Mouse (Mus musculus) hindbrain, postnatal 0 days (tissue): ENCODE data around the gene Snca. TPM values are rescaled to one million over a fixed set of nuclear protein-coding genes. Genes with fewer than 3 reads are reported as not detected.

Source experiments
- ATAC-seq: fragments of 200-750 bp; cut with Nextera tagmentation; 2 replicates; pipeline ENCODE4 v1.8.0; 2017; ENCODE audit warnings: mild to moderate bottlenecking, moderate TSS enrichment, moderate library complexity
- DNase-seq: peaks from one replicate; pipeline ENCODE4 v3.0.0-alpha.2; 2015; ENCODE audit warnings: low spot score
- H3K27ac ChIP-seq: fragments of 300-500 bp; sonication (generic); 2 replicates; pipeline ENCODE4 v1.5.1; 2014; ENCODE audit warnings: mild to moderate bottlenecking
- H3K27me3 ChIP-seq: fragments of 300-500 bp; sonication (generic); 2 replicates; pipeline ENCODE4 v1.6.1; 2014; ENCODE audit warnings: low read length, mixed read lengths; ENCODE audit not compliant: insufficient read depth
- H3K36me3 ChIP-seq: fragments of 300-500 bp; sonication (generic); 2 replicates; pipeline ENCODE4 v1.6.1; 2014; ENCODE audit warnings: low read length, mixed read lengths; ENCODE audit not compliant: insufficient read depth
- H3K4me1 ChIP-seq: fragments of 300-500 bp; sonication (generic); 2 replicates; pipeline ENCODE4 v1.6.1; 2014; ENCODE audit warnings: antibody characterized with exemption, low read length, mixed read lengths; ENCODE audit not compliant: insufficient read depth
- H3K4me2 ChIP-seq: fragments of 300-500 bp; sonication (generic); 2 replicates; pipeline ENCODE4 v1.6.1; 2014; ENCODE audit warnings: low read depth, mild to moderate bottlenecking, low read length, moderate library complexity, mixed read lengths
- H3K4me3 ChIP-seq: fragments of 300-500 bp; sonication (generic); 2 replicates; pipeline ENCODE4 v1.5.1; 2014; ENCODE audit warnings: low read length
- H3K9ac ChIP-seq: fragments of 300-500 bp; sonication (generic); replicated peaks from 2 replicates; pipeline ENCODE4 v1.6.1; 2014; ENCODE audit warnings: mild to moderate bottlenecking, low read length, moderate library complexity, mixed read lengths
- H3K9me3 ChIP-seq: fragments of 300-500 bp; sonication (generic); 2 replicates; pipeline ENCODE4 v1.6.1; 2016; ENCODE audit warnings: low read length, mixed read lengths
- CTCF ChIP-seq: IDR thresholded peaks from 2 replicates; pipeline ENCODE4 v1.5.1; 2016; ENCODE audit warnings: antibody characterized with exemption, control low read depth, low read depth
- WGBS: fragments of 180-500 bp; shearing (Covaris S2); extraction: QIAGEN DNeasy Blood & Tissue Kit; methylation state at CpG from one replicate; pipeline ENCODE4 v1.1.7; 2014; 5-methylcytosine and 5-hydroxymethylcytosine counted together
- polyA plus RNA-seq: library from polyadenylated mRNA; unstranded; fragments of >200 nt; fragmentation: Nextera tagmentation; extraction: Ambion mirVana; gene quantifications from 2 replicates; pipeline ENCODE4 v1.2.1, GENCODE M21; 2015
- total RNA-seq: library from RNA; depleted of rRNA; stranded (reverse); fragments of >200 nt; gene quantifications from 2 replicates; pipeline ENCODE4 v1.2.3, GENCODE M21; 2014; rRNA removed

The Snca gene
- total RNA-seq, result 131 and 149 TPM in 2 replicates
- polyA plus RNA-seq, result 392 and 408 TPM in 2 replicates

DNA sequence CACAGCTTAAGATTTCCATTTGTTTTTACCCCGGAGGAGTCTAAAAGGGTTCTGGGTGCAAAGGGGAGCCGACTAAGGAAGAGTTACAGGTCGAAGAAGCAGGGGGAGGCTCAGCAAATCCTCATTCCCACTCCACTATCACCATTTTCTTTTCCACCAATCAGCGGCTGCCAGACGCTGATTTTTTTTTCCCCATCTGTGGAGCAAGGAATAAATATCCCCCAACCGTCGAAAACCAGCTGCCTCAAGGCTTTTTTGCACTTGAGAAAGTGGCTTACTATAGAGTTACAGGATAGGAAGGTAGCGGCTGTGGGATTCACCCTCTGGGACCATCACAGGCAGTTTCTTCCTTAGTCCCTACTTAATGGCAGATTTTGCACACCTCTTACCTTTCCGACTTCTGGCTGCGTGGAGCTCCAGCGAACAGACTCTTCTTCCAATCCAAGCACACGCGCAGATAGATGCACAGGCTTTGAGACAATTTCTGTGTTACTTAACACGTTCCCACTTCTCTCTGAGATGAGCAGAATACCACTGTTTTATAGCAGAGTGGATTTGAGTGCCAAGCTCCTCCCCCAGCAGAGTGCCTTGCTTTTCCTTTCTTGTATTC is at the start of gene Snca:
Gene Snca, minus strand, starts transcription at position 574 of the 610 bp plus-strand sequence.
- no peaks in the 10 kb centered on the region for H3K36me3 ChIP-seq
- peak within 1 kb of the TSS; percentile 47 for H3K4me3 ChIP-seq
- no peaks in the 10 kb centered on the region for H3K9me3 ChIP-seq
- ATAC-seq (peak; percentile 80), DNase-seq (peak; percentile 73)
- under 1% methylated on average over 14 of the region's 14 CpGs for WGBS
- peak within 1 kb of the TSS; percentile 75 for H3K4me2 ChIP-seq
- H3K4me1 ChIP-seq, result peaks cover 5% of the 10 kb centered on the region
- H3K9ac ChIP-seq, result peak within 1 kb of the TSS; percentile 64
- peak within 1 kb of the TSS; percentile 89 for H3K27ac ChIP-seq
- no peak for TF ChIP-seq CTCF
- H3K27me3 ChIP-seq, result no peaks in the 10 kb centered on the region

DNA sequence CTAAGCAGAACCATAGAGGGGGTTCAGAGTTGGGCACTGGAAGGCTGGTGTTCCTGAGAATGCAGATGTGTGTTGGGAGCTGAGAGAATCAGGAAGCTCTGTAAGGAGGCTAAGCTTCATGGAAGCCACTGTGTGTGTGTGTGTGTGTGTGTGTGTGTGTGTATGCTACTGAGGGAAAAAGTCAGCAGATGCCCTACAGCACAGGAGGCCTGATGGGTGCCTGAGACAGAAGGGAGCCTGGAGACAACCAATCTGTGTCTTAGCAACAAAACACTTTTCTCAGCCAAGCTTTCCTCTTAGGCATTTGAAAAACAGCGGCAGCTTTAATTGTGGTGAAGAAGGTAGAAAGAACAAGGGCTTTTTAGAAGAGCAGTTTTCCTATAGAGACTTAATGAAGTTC is 40.5 kb upstream of the Snca start:
- DNase-seq, result peak; percentile 40
- H3K9me3 ChIP-seq, result no peaks in the 10 kb centered on the region
- H3K9ac ChIP-seq, result no peak overlapping the region
- WGBS, result 29% methylated on average over 1 of the region's 1 CpGs
- no peak overlapping the region for H3K4me3 ChIP-seq
- H3K4me1 ChIP-seq, result no peaks in the 10 kb centered on the region
- no peak for TF ChIP-seq CTCF
- no peak overlapping the region for H3K4me2 ChIP-seq
- no peaks in the 10 kb centered on the region for H3K27me3 ChIP-seq
- H3K27ac ChIP-seq, result no peak overlapping the region
- H3K36me3 ChIP-seq, result no peaks in the 10 kb centered on the region
- 0 out of 2 replicates have a peak, but pooled peaks have one; percentile 47 for ATAC-seq

GRCm38 (mm10) chr6:60856599-60856998 is 26.9 kb upstream of the Snca start:
- WGBS, result 75% methylated on average over 2 of the region's 2 CpGs
- Histone ChIP-seq H3K9ac (no peak overlapping the region), H3K4me3 (no peak overlapping the region), H3K4me1 (no peaks in the 10 kb centered on the region), H3K4me2 (no peak overlapping the region), H3K27ac (no peak overlapping the region), H3K27me3 (no peaks in the 10 kb centered on the region), H3K9me3 (no peaks in the 10 kb centered on the region), H3K36me3 (no peaks in the 10 kb centered on the region)
- TF ChIP-seq CTCF, result no peak
- DNase-seq, result no peak
- ATAC-seq, result no peak

DNA sequence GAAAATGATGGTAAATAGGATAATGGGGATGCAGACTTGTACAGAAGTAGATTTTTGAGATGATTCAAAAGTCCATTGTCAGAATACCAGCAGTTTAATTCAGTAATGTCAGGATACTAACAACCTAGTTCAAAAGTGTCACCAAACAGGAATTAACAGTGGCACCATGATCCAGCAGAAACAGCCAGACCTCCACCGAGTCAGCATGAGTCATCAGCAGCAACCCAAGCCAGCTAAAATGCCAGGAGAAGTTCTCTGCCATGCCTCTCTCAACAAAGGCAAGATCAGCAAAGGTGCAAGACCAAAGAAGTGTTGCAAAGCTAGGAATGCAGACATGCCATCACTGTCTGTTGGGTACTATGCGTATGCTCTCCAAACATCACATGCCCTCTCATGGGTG is 22.0 kb upstream of the Snca start:
- WGBS, result 89% methylated on average over 2 of the region's 2 CpGs
- H3K4me3 ChIP-seq, result no peak overlapping the region
- no peaks in the 10 kb centered on the region for H3K4me1 ChIP-seq
- no peak for ATAC-seq
- no peak overlapping the region for H3K4me2 ChIP-seq
- H3K36me3 ChIP-seq, result no peaks in the 10 kb centered on the region
- H3K27me3 ChIP-seq, result no peaks in the 10 kb centered on the region
- no peaks in the 10 kb centered on the region for H3K9me3 ChIP-seq
- no peak for TF ChIP-seq CTCF
- H3K9ac ChIP-seq, result no peak overlapping the region
- no peak overlapping the region for H3K27ac ChIP-seq
- no peak for DNase-seq

DNA sequence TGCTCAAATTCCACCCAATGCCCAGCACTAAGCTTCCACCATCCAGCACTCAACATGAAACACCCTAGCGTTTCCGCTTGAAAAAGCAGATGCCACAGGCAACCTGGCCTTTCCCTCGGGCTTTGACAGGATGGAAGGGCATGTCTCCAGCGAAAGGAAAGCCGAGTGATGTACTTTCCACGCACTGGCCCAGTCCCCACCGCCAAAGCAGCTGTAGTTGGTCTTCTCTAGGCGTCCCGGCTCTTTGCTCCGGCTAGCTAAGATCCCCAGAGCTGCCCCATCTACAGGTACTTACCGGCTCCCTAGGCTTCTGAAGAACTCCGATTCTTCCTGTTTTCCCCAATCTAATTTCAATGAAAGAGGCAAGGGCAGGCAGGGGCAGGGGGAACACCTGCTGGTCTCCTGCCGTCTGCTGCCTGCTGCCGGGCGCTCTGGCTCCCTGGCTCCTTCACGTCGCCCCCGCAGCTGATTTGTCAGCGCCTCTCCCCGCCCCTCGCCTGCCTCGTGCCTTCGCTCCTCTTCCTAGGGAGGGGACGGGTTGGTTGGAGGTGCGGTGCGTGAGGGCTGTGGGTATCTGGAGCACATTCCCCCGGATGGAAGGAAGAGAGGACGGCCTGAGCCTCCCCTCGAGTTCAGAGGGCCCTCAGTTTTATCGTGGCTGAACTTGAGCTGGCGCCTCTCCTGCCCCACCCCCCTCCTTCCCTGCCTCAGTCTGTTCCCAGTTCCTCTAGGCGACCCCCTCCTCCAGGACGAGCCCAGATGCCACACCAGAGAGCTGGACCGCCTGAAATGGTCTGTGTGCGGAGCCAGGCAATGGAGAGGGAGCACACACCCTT is 1.0 kb downstream of the Snca start:
- Histone ChIP-seq H3K4me1 (peaks cover 5% of the 10 kb centered on the region), H3K27me3 (no peaks in the 10 kb centered on the region), H3K9ac (peak overlapping the region; percentile 64), H3K36me3 (no peaks in the 10 kb centered on the region), H3K4me2 (peak overlapping the region; percentile 75), H3K4me3 (peak overlapping the region; percentile 47), H3K27ac (peak overlapping the region; percentile 89), H3K9me3 (no peaks in the 10 kb centered on the region)
- WGBS, result under 1% methylated on average over 33 of the region's 35 CpGs
- peak; percentile 84 for DNase-seq
- peak; percentile 15; the same call in 1 of the 2 replicates for TF ChIP-seq CTCF
- peak; percentile 93 for ATAC-seq

GRCm38 (mm10) chr6:60828047-60828428 is 1.6 kb downstream of the Snca start:
- TF ChIP-seq CTCF, result no peak
- peak; percentile 16; the same call in 1 of the 2 replicates for ATAC-seq
- Histone ChIP-seq H3K4me1 (peaks cover 5% of the 10 kb centered on the region), H3K36me3 (no peaks in the 10 kb centered on the region), H3K4me3 (peak overlapping the region; percentile 47), H3K4me2 (peak overlapping the region; percentile 75), H3K9me3 (no peaks in the 10 kb centered on the region), H3K9ac (peak overlapping the region; percentile 64), H3K27me3 (no peaks in the 10 kb centered on the region), H3K27ac (peak overlapping the region; percentile 89)
- WGBS, result 44% methylated on average over 1 of the region's 1 CpGs
- DNase-seq, result peak; percentile 5
